In the genomic region with DNA sequence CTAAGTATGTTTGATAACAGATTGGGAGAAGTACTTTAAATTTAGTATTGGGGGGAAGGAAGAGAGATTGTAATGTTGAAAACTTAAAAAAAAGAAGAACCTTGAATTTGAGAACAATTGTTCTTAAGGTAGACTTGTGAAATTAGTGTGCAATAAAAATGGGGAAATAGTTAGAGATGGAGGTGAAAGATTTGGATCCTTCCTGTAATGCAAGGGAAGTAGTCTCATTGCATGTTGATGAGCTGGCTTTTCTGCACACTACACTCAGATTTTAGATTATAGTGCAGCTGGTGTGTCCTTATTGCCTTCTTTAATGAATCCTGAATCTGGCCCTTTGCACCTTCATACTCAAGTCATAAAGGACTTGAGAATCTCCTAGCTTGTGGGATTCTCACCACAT, we compare ENCODE assay signal across 22 mouse cellular contexts.
"Had no signal": no experiment of that assay in that cellular context is flagged by ENCODE, and none has a peak within 500 bp of the region (broad histone marks: within the 10 kb centered on the region; RNA-seq: fewer than 3 reads in every experiment).

No protein-coding gene starts in this region.

- H3K4me3 ChIP-seq: intestine, embryonic 15.5 days; kidney, embryonic 15.5 days; limb, embryonic 12.5 days; limb, embryonic 15.5 days; megakaryocyte, embryonic 14.5 days; neural tube, embryonic 12.5 days; neural tube, embryonic 15.5 days had no signal

- H3K9me3 ChIP-seq: intestine, embryonic 15.5 days; kidney, embryonic 15.5 days; limb, embryonic 12.5 days; limb, embryonic 15.5 days; megakaryocyte, embryonic 14.5 days; neural tube, embryonic 12.5 days; neural tube, embryonic 15.5 days had no signal

- H3K36me3 ChIP-seq: intestine, embryonic 15.5 days; kidney, embryonic 15.5 days; limb, embryonic 12.5 days; limb, embryonic 15.5 days; neural tube, embryonic 12.5 days; neural tube, embryonic 15.5 days had no signal

- H3K4me1 ChIP-seq: intestine, embryonic 15.5 days; kidney, embryonic 15.5 days; limb, embryonic 12.5 days; limb, embryonic 15.5 days; neural tube, embryonic 12.5 days; neural tube, embryonic 15.5 days had no signal

- H3K9ac ChIP-seq: intestine, embryonic 15.5 days; kidney, embryonic 15.5 days; limb, embryonic 12.5 days; limb, embryonic 15.5 days; liver, embryonic 14.5 days; liver, postnatal 0 days; lung, embryonic 14.5 days; neural tube, embryonic 12.5 days; neural tube, embryonic 15.5 days had no signal

- H3K27me3 ChIP-seq: intestine, embryonic 15.5 days; kidney, embryonic 15.5 days; limb, embryonic 12.5 days; limb, embryonic 15.5 days; megakaryocyte, embryonic 14.5 days; neural tube, embryonic 12.5 days; neural tube, embryonic 15.5 days had no signal

- ATAC-seq: intestine, embryonic 15.5 days; liver, postnatal 0 days had no signal

- DNase-seq: kidney, adult 11 months; kidney, adult 8-10 months; kidney, postnatal 10 days; liver, postnatal 0 days; lung, embryonic 14.5 days; lung, postnatal 10 days; lung, postnatal 4 days; midbrain, embryonic 14.5 days; right cerebral cortex, postnatal 14 days; right cerebral cortex, postnatal 4 days; thymus, adult 2 months; thymus, postnatal 14 days; thymus, postnatal 4 days had no signal

- H3K27ac ChIP-seq: intestine, embryonic 15.5 days; kidney, embryonic 15.5 days; limb, embryonic 12.5 days; limb, embryonic 15.5 days; liver, embryonic 14.5 days; neural tube, embryonic 12.5 days; neural tube, embryonic 15.5 days; stomach, postnatal 0 days had no signal
